Mouse (Mus musculus): ENCODE measurements around the gene Lig1.

GRCm38 (mm10) chr7:13277081-13277480, at the start of gene Lig1:
- TF ChIP-seq CTCF (IDR thresholded peaks at IDR 0.05; ENCODE audit: insufficient read depth, low read length) (no peak), POLR2A (IDR thresholded peaks at IDR 0.05; ENCODE audit: borderline replicate concordance, extremely low read depth, low read depth, low read length) (no peak)
